Mouse (Mus musculus): ENCODE measurements around the gene Itm2b.

- TF ChIP-seq CTCF (IDR thresholded peaks at IDR 0.05; ENCODE audit: borderline replicate concordance, insufficient read depth, low read depth, low read length) = no peak
- TF ChIP-seq POLR2A (IDR thresholded peaks at IDR 0.05; ENCODE audit: borderline replicate concordance, insufficient read depth, low read length) = no peak
Observed at GRCm38 (mm10) chr14:73422621-73423020, 37.5 kb upstream of the Itm2b start.
